Mouse (Mus musculus): ENCODE measurements at regions not wholly inside any gene's neighbourhood (a gene's known extent, or its start where the extent isn't known, plus 50 kb on each side); places are given as distances from the start of the nearest gene placed in this dataset.

- no peak for DNase-seq (ENCODE audit: extremely low read depth, low read depth)
These were observed 67.8 kb upstream of the Thy1 start for GRCm38 (mm10) chr9:43975405-43975804.

- no peak for DNase-seq (ENCODE audit: extremely low read depth, low read depth)
These were observed 66.8 kb upstream of the Thy1 start for GRCm38 (mm10) chr9:43976366-43976765.

- DNase-seq (ENCODE audit: extremely low read depth, low read depth): no peak
These were observed 65.4 kb upstream of the Thy1 start for GRCm38 (mm10) chr9:43977773-43978172.

- DNase-seq (ENCODE audit: extremely low read depth, low read depth): no peak
These were observed 61.8 kb upstream of the Thy1 start for GRCm38 (mm10) chr9:43981376-43981775.

- no peak for DNase-seq (ENCODE audit: extremely low read depth, low read depth)
These were observed 60.8 kb upstream of the Thy1 start for GRCm38 (mm10) chr9:43982359-43982889.

- DNase-seq (ENCODE audit: extremely low read depth, low read depth): no peak
These were observed 60.0 kb upstream of the Thy1 start for GRCm38 (mm10) chr9:43983220-43983619.

- DNase-seq (ENCODE audit: extremely low read depth, low read depth): peak; percentile 44
These were observed 58.8 kb upstream of the Thy1 start for GRCm38 (mm10) chr9:43984181-43985062.

GRCm38 (mm10) chr9:43987957-43988356 lies 55.2 kb upstream of the Thy1 start:
- DNase-seq (ENCODE audit: extremely low read depth, low read depth): no peak

- DNase-seq (ENCODE audit: extremely low read depth, low read depth): no peak
These were observed 54.0 kb upstream of the Thy1 start for GRCm38 (mm10) chr9:43988981-43989860.

- no peak for DNase-seq (ENCODE audit: extremely low read depth, low read depth)
These were observed 53.1 kb upstream of the Thy1 start for GRCm38 (mm10) chr9:43990124-43990523.

- DNase-seq (ENCODE audit: extremely low read depth, low read depth): no peak
These were observed 49.8 kb upstream of the Thy1 start for GRCm38 (mm10) chr9:43993221-43993976.
